Mouse (Mus musculus) bone marrow macrophage, adult 2 months (primary cell): ENCODE results near the gene Megf6.

ENCODE experiments used
- CTCF ChIP-seq: IDR thresholded peaks from 2 replicates; pipeline ENCODE4 v1.5.1; 2012; ENCODE audit warnings: low read depth, mild to moderate bottlenecking, low read length, moderate library complexity
- POLR2A ChIP-seq: IDR thresholded peaks from 2 replicates; pipeline ENCODE4 v1.6.1; 2012; ENCODE audit warnings: mild to moderate bottlenecking, low read depth, low read length, borderline replicate concordance

GRCm38 (mm10) chr4:154141009-154141867, 29.3 kb upstream of the Megf6 start:
- TF ChIP-seq CTCF (no peak), POLR2A (no peak)
